Mouse (Mus musculus): ENCODE measurements at regions not wholly inside any gene's neighbourhood (a gene's known extent, or its start where the extent isn't known, plus 50 kb on each side); places are given as distances from the start of the nearest gene placed in this dataset.

DNA sequence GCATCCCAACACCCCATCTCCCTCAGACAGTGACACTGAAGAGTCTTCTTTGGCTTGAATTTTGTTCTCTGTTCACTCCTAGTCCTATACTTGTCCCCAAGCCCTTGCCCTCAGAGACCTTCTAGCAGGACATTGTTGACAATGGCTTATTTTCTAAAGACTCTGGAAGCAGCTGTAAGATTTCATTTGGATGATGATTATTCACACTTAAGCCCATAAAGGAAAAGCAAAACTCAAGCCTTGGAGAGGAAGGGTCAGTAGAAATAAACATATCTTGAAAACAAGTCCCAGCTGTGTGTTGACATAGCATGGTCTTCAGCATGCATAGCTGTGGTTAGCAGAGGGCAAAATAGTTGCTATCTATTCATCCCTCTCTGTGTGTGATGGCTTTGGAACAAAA is 59.9 kb upstream of the Cdh11 start:
- DNase-seq = no peak

- DNase-seq = no peak
Observed at GRCm38 (mm10) chr8:102860021-102860420, 74.6 kb upstream of the Cdh11 start.

DNA sequence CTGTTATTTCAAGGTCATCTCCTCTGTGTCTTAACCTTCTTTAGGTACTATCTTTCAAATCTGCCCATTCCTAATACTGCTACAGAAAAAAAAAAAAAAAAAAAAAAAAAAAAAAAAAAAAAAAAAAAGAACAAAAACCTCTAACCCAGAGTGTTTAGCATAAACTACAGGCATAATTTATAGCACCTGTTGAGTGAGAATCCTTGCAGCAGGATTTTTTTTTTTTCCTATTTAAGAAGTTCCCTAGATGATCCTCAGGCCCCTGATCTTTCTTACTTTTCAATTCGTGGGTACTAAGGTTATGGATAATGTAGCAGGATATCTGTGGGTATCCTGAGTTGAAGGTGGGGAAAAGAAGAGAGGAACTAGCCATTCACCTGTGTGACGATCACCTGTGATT is 114.1 kb upstream of the Cdh11 start:
- no peak for DNase-seq

DNA sequence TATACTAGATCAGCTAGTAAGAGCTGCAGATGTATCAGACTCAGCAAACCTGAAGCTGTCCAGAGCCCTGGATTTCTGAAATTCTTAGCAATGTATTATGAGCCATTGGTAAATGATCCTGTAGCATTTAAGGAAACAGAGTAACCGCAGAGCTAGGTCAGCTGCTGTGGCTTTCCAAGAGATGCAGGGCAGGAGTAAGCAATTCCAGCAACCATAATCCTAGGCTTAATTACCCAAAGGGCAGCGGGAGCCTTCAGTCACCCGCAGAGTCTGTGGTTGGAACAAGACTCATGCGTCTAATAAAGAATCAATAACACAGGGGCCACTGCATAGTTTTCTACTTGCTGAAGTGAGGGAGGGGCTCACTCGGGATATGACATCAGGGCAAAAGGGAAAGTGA is 115.2 kb upstream of the Cdh11 start:
- DNase-seq = no peak

GRCm38 (mm10) chr8:102907444-102907843 is 122.0 kb upstream of the Cdh11 start:
- DNase-seq = no peak

- DNase-seq = no peak
Observed at GRCm38 (mm10) chr8:102931342-102931835, 145.9 kb upstream of the Cdh11 start.

- no peak for DNase-seq
Observed at GRCm38 (mm10) chr8:102938771-102939170, 153.3 kb upstream of the Cdh11 start.

- no peak for DNase-seq
Observed at GRCm38 (mm10) chr8:102945546-102945945, 160.1 kb upstream of the Cdh11 start.

- no peak for DNase-seq
Observed at GRCm38 (mm10) chr8:102978161-102978581, 192.7 kb upstream of the Cdh11 start.

DNA sequence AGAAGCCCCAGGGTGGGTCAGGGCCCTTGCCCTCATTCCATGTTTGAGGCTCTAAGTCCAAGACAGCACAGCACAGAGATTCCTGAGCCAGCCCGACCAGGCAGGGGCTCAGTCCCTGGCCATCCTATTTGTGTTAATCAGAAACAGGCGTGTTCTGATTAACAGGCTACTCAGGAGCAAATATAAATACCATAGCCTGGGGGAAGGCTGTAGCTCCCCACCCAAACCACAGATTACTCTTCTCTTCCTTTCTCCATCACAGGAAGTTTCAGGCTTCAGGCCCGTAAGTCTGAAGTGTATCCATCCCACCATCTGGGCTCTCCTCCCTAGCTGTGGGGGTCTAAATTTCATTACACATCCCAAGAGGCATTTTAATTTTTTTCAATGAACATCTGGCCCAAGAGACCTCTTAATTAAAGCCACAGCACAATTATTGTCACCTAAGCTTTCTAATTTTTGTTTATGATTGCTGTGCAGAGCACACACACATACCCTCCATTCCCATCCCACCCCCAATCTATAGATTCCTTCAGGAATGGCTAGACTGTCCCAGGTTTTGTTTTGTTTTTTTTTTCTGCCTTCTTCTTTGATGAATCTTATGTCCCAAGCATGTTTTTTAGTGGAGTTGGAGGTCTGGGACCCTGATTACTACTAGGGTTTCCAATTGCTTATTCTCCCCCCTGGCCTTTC is 197.9 kb upstream of the Cdh11 start:
- no peak for DNase-seq

DNA sequence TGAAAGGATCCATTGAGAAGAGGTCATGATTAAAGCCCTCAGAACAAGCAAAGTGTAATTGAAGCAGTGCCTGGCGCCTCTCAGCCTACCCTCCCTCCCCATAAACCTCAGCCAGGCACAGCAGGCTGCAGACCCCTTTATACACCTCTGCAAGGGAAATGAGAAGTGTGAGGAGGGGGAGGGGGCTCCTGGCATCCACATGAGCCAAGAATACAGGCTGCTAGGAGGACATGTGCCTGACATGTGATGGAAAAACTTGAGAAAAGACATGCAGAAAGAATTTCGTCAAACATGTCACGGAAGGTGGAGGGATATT is 198.4 kb upstream of the Cdh11 start:
- DNase-seq = no peak

- no peak for DNase-seq
Observed at GRCm38 (mm10) chr8:103007284-103007984, 222.0 kb upstream of the Cdh11 start.

DNA sequence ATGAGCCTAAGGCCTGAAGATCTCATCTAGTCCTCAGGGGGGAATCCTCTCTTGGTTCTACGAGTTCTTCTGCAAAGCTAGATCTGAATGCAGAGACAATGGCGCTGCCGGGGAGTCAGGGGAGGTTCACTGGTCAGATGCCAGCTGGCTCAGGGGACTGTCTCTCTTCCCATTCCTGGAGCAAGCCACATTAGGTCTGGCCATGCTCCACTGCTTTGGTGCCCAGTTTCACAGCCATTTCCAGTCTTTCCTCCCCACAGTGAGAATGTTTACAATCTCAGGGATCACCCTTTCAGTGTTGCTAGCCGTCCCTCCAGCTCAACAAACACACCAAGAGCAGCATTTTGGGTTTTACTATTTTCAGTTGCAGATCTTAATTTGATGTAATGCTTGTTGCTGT is 233.7 kb upstream of the Cdh11 start:
- peak; percentile 7 to 37 for DNase-seq

GRCm38 (mm10) chr8:103023237-103023636 is 237.8 kb upstream of the Cdh11 start:
- no peak for DNase-seq

DNA sequence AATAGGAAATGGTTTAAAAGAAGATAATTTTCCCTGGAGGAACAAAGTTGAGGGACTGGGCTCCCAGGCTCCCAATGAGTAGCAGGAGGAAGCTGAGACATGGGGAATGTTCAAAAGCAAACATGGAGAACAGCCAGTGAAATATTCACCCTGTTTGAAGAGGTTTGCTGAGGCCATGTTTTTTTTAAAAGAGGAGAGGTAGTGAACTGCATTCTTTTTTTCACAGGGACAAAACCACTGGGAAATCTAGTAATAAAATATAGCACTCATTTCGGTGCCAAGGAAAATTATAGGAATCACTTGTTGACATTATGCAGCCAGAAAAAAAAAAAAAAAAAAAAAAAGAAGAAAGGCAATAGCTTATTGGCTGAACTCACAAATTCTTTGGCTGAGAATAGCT is 246.3 kb upstream of the Cdh11 start:
- DNase-seq = no peak

DNA sequence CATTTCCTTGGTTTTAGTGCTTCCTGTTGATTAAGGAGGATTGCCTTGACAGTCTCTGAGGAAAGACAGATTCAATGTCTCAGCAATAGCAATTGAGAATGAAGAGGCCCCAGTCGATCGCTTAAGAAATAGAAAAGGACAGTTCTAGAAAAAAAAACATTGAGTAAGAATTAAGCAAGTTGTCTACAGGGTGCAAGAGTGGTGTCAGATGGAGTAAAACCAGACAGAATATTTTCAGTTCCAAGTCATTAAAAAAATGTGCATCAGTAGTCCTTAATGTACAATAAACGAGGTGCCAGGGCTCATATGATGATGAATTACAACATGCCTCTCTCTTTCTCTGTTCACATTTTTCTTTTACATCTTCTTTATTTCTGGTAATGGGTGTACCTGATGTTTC is 248.5 kb upstream of the Cdh11 start:
- DNase-seq = no peak

DNA sequence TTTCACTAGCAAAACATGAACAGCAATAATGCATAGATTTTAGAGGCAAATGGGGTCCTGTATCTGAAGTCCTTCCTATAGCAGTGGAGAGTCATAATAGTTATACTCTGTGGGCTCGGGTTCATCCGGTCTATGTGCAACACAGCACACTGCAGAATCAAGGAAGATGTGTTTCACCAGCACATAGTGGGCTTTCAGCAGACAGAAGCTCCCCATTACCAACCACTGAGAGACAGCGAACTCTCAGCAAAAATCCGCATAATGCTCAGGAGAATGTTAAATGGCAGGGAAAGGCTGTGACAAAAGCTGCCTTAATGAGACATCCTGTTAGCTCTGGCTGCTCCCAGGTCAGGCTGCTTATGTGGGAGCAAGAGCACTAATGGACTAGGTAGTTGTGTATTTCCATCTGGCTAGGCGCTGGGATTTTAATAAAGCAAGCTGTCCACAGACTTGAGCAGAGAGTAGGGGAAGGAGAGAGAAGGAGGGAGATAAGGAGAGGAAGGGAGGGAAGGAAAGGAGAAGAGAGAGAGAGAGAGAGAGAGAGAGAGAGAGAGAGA is 286.7 kb upstream of the Cdh11 start:
- DNase-seq = no peak

- DNase-seq = no peak
Observed at GRCm38 (mm10) chr8:103072646-103073045, 287.2 kb upstream of the Cdh11 start.

- no peak for DNase-seq
Observed at GRCm38 (mm10) chr8:103078559-103078958, 293.1 kb upstream of the Cdh11 start.

GRCm38 (mm10) chr8:103086956-103087482 is 301.6 kb upstream of the Cdh11 start:
- DNase-seq = no peak

- DNase-seq = no peak
Observed at GRCm38 (mm10) chr8:103096496-103097092, 311.2 kb upstream of the Cdh11 start.

DNA sequence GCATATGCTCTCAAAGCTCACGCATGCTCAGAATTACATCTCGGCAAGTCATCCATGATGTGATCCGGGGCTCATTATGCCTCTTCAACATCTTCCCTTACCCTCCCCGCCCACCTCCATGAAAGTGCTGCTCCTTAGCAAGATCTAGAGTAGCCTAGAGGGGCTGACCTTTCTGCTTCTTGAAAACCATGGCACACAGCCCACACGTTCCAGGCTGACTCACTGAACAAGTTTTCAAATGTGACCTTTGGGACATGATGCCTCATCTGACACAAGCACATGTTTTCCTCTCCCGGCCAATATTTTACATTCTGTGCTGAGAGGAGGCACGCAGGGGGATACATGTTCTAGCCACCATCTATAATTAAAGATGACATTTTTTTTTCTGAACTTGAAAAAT is 340.1 kb upstream of the Cdh11 start:
- no peak for DNase-seq

- DNase-seq = no peak
Observed at GRCm38 (mm10) chr8:103138136-103138535, 352.7 kb upstream of the Cdh11 start.

GRCm38 (mm10) chr8:103144835-103145234 is 359.4 kb upstream of the Cdh11 start:
- DNase-seq = no peak

Data from cerebellum, postnatal 25 days (tissue).